Mouse (Mus musculus): ENCODE results near the gene Ube2k. TPM values are rescaled to one million over a fixed set of nuclear protein-coding genes. Genes with fewer than 3 reads are reported as not detected.
A peak's percentile ranks its signal among the peaks of the same experiment; 100 is the strongest.

The Ube2k gene
- polyA plus RNA-seq, 1 experiment from 2014 or later = 182 TPM

DNA sequence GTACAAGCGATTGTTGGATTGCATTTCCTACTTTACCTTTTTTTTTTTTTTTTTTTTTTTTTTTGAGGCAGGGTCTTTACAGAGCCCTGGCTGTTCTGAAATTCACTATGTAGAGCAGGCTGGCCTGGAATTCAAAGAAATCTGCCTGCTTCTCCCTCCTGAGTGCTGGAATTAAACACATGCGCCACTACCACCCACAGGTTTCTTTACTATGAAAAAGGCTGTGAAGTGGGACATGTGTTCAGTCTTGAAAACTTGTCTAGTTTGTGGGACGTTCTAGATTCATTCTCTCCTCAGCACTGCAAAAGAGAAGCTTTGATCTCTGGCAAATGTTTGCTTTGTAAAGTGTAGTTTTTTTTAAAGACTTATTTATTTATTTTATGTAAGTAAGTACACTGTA lies 4.9 kb downstream of the Ube2k start:
- WGBS = 92% methylated on average over 3 of the region's 3 CpGs
- Histone ChIP-seq H3K9me3 (no peaks in the 10 kb centered on the region), H3K27ac (no peak overlapping the region), H3K27me3 (ENCODE audit: insufficient read depth, poor library complexity, severe bottlenecking) (no peaks in the 10 kb centered on the region), H3K4me3 (no peak overlapping the region), H3K36me3 (peaks cover 33% of the 10 kb centered on the region), H3K4me1 (replicated peaks) (peaks cover 13% of the 10 kb centered on the region)
- no peak for DNase-seq (ENCODE audit: low spot score)

DNA sequence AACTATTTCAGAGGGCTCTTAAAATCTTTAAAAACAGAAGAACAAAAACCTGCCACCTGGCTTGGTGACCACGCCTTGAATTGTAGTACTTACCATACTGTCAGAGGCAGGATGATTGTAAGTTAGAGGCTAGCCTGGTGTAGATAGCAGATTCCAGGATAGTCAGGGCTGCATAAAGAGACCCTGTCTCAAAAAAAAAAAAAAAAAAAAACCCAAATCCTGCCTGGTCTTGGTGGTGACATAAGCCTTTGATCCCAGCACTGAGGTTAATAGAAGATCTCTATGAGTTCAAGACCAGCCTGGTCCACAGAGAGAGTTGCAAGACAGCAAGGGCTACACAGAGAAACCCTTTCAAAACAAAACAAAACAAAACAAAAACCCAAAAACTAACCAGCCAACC lies 6.5 kb downstream of the Ube2k start:
- peaks cover 37% of the 10 kb centered on the region for H3K36me3 ChIP-seq

DNA sequence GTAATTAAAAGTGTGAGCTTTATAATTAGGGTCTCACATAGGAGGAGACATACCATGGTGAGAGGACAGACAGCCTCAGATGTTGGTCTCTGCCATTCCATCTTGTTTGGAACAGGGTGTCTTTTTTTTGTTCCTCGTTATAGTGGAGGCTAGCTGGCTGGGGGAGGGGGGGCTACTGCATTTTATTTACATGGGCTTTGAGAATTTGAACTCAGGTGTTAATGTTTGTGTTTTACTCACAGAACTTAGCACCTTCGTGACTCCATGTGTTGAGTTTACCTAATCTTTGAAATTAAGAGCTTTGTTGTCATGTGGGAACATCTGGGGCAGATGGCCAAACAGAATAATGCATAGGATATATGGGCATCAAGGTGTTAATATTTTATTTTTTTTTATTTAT lies 7.6 kb downstream of the Ube2k start:
- Histone ChIP-seq H3K27ac (no peak overlapping the region), H3K9me3 (no peaks in the 10 kb centered on the region), H3K4me1 (replicated peaks) (0 out of 2 replicates have a peak, but pooled peaks cover 3% of the 10 kb centered on the region), H3K36me3 (peaks cover 43% of the 10 kb centered on the region), H3K27me3 (ENCODE audit: insufficient read depth, poor library complexity, severe bottlenecking) (no peaks in the 10 kb centered on the region), H3K4me3 (no peak overlapping the region)
- DNase-seq (ENCODE audit: low spot score) = no peak
- 93% methylated on average over 2 of the region's 2 CpGs for WGBS

More for the DNA sequence above, 6.5 kb downstream of the Ube2k start:
- DNase-seq (ENCODE audit: low spot score) = no peak
- H3K27me3 ChIP-seq (ENCODE audit: insufficient read depth, poor library complexity, severe bottlenecking) = no peaks in the 10 kb centered on the region
- H3K27ac ChIP-seq = no peak overlapping the region
- 88% methylated on average over 1 of the region's 1 CpGs for WGBS
- peaks cover 12% of the 10 kb centered on the region for H3K4me1 ChIP-seq (replicated peaks)
- no peaks in the 10 kb centered on the region for H3K9me3 ChIP-seq
- no peak overlapping the region for H3K4me3 ChIP-seq

DNA sequence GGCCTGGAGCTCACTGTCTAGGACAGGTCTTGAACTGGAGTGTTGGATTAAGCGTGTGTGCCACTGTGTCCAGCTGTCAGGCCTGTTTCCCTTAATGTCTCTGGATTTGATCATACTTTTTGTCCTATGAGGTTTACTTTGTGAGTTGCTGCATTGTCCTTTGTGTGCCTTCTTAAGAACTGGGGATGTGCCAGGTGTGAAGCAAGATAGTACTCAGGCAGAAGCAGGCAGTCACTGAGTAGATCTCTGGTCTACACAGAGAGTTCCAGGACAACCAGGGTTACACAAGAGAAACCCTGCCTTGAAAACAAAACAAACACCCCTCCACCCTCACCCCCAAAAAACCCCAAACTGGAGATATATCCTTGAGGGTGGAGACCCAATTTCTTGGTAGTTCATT lies 12.6 kb downstream of the Ube2k start:
- Histone ChIP-seq H3K36me3 (peaks cover 72% of the 10 kb centered on the region), H3K9me3 (no peaks in the 10 kb centered on the region), H3K27ac (no peak overlapping the region), H3K4me1 (replicated peaks) (no peaks in the 10 kb centered on the region), H3K27me3 (ENCODE audit: insufficient read depth, poor library complexity, severe bottlenecking) (no peaks in the 10 kb centered on the region), H3K4me3 (no peak overlapping the region)
- 96% methylated on average over 1 of the region's 1 CpGs for WGBS
- DNase-seq (ENCODE audit: low spot score) = no peak

DNA sequence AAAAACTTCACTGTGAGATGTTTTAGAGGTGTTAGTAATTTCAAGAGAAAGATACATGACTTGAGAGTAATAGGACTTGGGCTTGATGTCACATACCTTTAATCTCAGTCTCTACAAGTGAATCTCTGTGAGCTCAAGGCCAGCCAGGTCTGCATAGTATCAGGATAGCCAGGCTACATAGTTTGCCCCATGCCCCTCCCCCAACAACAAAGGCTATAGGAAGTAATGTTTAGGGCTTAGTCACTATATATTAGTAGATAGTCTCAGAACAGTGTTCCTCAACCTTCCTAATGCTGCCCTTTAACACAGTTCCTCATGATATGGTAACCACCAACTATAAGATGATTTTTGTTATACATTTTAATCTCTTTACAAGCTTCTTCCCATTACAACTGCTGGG lies 20.1 kb downstream of the Ube2k start:
- Histone ChIP-seq H3K27me3 (ENCODE audit: insufficient read depth, poor library complexity, severe bottlenecking) (no peaks in the 10 kb centered on the region), H3K4me3 (no peak overlapping the region), H3K9me3 (no peaks in the 10 kb centered on the region), H3K4me1 (replicated peaks) (peaks cover 8% of the 10 kb centered on the region), H3K36me3 (peaks cover 33% of the 10 kb centered on the region), H3K27ac (no peak overlapping the region)
- DNase-seq (ENCODE audit: low spot score) = no peak

DNA sequence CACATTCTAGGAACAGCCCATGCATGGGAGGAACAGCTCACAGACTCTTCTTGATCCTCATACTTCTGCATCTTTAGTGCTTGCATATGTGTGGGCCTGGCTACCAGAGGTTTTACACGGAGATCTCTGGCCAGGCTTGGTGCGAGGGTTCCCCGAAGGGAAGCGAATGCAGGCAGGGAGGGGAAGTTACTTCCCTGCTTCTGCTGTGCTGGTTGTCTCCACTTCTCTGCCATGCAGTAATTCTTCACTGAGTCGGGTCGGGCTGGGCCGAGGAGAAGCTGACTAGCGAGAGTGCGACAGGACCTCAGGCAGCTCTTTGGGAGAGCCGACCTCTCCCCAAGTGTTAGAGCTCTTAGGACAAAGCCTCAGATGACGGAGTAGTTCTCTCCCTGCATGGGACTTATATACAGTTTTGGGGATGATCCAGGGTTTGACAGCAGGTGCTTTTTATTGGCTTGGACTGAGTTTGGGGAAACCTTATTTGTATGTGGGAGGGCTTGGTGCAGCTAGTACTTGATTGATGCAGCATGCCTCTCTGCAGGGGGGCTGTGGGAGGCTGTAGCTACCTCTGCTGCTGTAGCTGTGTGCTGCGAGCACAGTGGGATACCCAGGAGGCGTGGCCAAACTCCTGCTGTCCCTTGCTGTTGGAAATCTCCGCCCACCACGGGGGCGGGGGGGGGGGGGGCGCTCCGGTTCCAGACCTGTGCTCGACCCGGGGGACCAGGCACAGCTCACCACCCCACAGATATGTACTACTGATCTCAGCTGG lies 24.3 kb downstream of the Ube2k start:
- Histone ChIP-seq H3K27ac (no peak overlapping the region), H3K9me3 (no peaks in the 10 kb centered on the region), H3K4me3 (no peak overlapping the region), H3K36me3 (peaks cover 7% of the 10 kb centered on the region), H3K27me3 (ENCODE audit: insufficient read depth, poor library complexity, severe bottlenecking) (no peaks in the 10 kb centered on the region), H3K4me1 (replicated peaks) (peaks cover 8% of the 10 kb centered on the region)
- WGBS = 22% methylated on average over 20 of the region's 20 CpGs
- peak; percentile 9 for DNase-seq (ENCODE audit: low spot score)

DNA sequence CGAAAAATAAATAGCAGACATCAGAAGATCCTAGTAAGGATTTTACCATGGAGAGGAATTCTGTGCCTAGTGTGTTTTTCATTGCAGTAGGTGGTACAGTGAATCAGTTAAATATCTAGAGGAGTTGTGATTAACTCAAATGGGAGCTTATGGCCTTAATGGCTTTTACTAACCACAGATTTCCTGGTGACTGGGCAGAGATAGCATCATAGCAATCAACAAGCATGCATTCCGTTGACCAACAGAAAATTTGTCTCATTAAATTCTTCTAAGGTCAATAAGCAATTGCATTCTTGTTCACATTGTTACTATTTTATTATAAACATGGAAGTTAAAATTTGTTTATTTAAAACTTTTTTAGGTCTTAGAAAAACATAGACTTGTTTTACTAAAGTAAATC lies 28.5 kb downstream of the Ube2k start:
- Histone ChIP-seq H3K4me1 (replicated peaks) (peaks cover 8% of the 10 kb centered on the region), H3K36me3 (peaks cover 29% of the 10 kb centered on the region), H3K27me3 (ENCODE audit: insufficient read depth, poor library complexity, severe bottlenecking) (no peaks in the 10 kb centered on the region), H3K27ac (no peak overlapping the region), H3K9me3 (no peaks in the 10 kb centered on the region), H3K4me3 (no peak overlapping the region)
- DNase-seq (ENCODE audit: low spot score) = no peak
- 91% methylated on average over 2 of the region's 2 CpGs for WGBS

DNA sequence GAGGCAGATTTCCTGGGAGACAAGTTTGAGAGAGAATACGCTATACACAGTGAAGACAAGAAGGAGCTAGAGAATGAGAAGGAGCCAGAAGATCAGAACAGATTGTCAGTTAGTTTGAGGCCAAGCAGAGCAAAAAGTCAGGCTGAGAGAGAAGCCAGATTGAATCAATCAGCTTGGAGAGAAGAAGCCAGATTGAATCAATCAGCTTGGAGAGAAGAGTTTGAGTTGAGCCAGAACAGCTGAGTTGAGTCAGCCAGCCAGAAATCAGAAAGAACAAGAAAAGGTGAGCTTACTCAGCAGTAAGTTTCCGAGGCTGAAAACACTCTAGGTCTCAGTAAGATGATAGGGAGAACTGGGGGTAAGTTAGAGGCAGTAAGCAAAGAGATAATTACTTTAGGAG lies 37.8 kb downstream of the Ube2k start:
- no peak for DNase-seq (ENCODE audit: low spot score)
- WGBS = 90% methylated on average over 2 of the region's 2 CpGs
- H3K9me3 ChIP-seq = no peaks in the 10 kb centered on the region
- no peak overlapping the region for H3K4me3 ChIP-seq
- peaks cover 42% of the 10 kb centered on the region for H3K36me3 ChIP-seq
- no peaks in the 10 kb centered on the region for H3K4me1 ChIP-seq (replicated peaks)
- H3K27me3 ChIP-seq (ENCODE audit: insufficient read depth, poor library complexity, severe bottlenecking) = no peaks in the 10 kb centered on the region
- H3K27ac ChIP-seq = no peak overlapping the region

DNA sequence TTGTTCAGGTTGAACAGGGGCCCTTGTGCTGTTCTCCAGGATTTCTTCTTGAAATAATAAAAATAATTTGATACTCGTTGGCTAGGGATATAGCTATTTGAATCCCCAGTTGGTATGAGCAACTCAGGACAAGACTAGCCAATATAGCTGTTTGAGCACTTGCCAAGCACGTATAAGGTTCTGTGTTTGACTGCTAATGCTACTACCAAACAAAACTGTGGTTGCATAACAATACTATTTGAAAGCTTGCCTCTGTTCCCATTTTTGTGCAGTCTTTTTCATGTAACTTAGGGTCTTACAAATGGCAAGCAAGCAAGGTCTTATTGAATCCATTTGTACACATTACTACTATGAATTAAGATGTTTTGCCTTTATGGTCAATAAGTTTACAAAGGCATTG lies 38.9 kb downstream of the Ube2k start:
- no peaks in the 10 kb centered on the region for H3K9me3 ChIP-seq
- no peak overlapping the region for H3K4me3 ChIP-seq
- H3K27ac ChIP-seq = no peak overlapping the region
- WGBS = 85% methylated on average over 2 of the region's 2 CpGs
- H3K36me3 ChIP-seq = peaks cover 40% of the 10 kb centered on the region
- no peaks in the 10 kb centered on the region for H3K27me3 ChIP-seq (ENCODE audit: insufficient read depth, poor library complexity, severe bottlenecking)
- no peaks in the 10 kb centered on the region for H3K4me1 ChIP-seq (replicated peaks)
- no peak for DNase-seq (ENCODE audit: low spot score)

DNA sequence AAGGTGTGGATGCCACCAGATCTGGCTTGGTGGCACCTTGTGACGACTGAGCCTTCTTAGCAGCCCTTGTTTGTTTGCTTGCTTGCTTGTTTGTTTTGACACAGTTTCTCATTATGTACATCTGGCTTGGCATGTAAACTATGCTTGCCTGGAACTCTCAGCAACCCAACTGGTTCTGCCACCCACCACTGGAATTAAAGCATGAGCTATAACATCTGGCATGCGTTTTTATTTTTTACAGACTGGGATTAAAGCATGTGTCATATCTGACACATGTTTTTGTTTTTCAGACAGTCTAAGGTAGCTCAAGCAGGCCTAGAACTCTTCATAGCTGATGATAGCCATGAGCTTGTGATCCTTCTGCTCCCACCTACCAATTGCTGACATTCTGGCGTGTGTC lies 41.5 kb downstream of the Ube2k start:
- H3K4me3 ChIP-seq = no peak overlapping the region
- no peaks in the 10 kb centered on the region for H3K27me3 ChIP-seq (ENCODE audit: insufficient read depth, poor library complexity, severe bottlenecking)
- no peaks in the 10 kb centered on the region for H3K9me3 ChIP-seq
- no peak for DNase-seq (ENCODE audit: low spot score)
- H3K4me1 ChIP-seq (replicated peaks) = no peaks in the 10 kb centered on the region
- WGBS = 86% methylated on average over 3 of the region's 3 CpGs
- H3K36me3 ChIP-seq = peaks cover 43% of the 10 kb centered on the region
- H3K27ac ChIP-seq = no peak overlapping the region

DNA sequence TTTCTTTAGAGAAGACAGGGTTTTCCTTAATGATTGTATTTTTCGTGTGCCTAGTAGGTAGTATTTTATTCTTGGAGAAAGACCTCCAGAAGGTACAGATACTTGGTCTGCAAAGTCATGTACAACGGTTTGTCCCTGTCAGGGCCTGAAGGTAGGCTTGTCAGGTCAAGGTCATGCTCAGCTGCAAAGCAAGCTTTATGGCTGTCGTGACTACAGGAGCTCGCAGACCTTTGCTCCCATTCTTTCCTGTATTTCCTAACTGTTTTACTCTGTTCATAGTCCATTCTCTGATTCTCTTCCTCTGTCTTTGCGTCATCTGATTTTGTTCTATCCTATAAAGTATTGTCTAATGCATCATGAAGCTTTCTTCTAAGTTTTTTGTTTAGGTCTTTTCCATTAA lies 49.3 kb downstream of the Ube2k start:
- 91% methylated on average over 5 of the region's 5 CpGs for WGBS

DNA sequence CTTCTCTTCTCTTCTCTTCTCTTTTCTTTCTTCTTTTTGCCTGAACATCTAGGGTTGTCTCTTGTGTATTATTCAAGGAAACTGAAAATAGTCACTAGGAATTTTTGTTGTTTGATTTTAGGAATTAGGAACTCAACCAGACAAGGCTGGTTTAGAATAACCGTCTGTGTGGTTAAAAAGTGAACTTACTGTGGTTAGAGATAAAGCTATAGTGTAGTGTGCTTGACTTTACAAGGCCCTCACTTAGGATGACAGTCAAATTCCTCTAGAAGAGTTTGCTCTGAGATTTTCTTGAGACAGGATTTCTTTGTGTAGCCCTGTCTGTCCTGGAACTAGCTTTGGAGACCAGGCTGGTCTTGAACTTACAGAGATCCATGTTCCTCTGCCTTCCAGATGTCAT lies 53.2 kb downstream of the Ube2k start:
- H3K27ac ChIP-seq = no peak overlapping the region
- H3K4me1 ChIP-seq (replicated peaks) = no peaks in the 10 kb centered on the region
- no peaks in the 10 kb centered on the region for H3K27me3 ChIP-seq (ENCODE audit: insufficient read depth, poor library complexity, severe bottlenecking)
- WGBS = 93% methylated on average over 1 of the region's 1 CpGs
- no peaks in the 10 kb centered on the region for H3K9me3 ChIP-seq
- H3K36me3 ChIP-seq = peaks cover 82% of the 10 kb centered on the region
- H3K4me3 ChIP-seq = no peak overlapping the region
- DNase-seq (ENCODE audit: low spot score) = no peak

More for the DNA sequence above, 49.3 kb downstream of the Ube2k start:
- no peaks in the 10 kb centered on the region for H3K27me3 ChIP-seq (ENCODE audit: insufficient read depth, poor library complexity, severe bottlenecking)
- no peak overlapping the region for H3K27ac ChIP-seq
- H3K36me3 ChIP-seq = peaks cover 78% of the 10 kb centered on the region
- no peak overlapping the region for H3K4me3 ChIP-seq
- H3K9me3 ChIP-seq = no peaks in the 10 kb centered on the region
- no peaks in the 10 kb centered on the region for H3K4me1 ChIP-seq (replicated peaks)
- DNase-seq (ENCODE audit: low spot score) = no peak

DNA sequence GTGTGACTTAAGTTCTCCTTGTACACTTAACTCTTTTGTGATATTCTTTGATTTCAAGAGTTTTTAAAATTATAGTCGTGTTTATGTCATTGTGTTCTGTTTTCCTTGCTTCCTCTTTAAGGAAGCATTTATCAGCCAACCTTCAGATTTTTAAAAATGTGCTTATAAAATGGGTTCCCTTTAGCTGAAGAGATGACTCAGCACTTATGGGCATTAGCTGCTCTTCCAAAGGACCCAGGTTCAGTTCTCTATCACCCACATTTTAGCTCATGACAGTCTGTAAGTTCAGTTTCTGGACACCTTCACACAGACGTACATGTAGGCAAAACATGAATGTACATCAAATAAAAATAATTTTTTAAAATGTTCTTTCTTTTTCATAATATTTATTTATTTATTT lies 55.4 kb downstream of the Ube2k start:
- Histone ChIP-seq H3K4me1 (replicated peaks) (no peaks in the 10 kb centered on the region), H3K27me3 (ENCODE audit: insufficient read depth, poor library complexity, severe bottlenecking) (no peaks in the 10 kb centered on the region), H3K4me3 (no peak overlapping the region), H3K27ac (no peak overlapping the region), H3K36me3 (peaks cover 85% of the 10 kb centered on the region), H3K9me3 (no peaks in the 10 kb centered on the region)
- 86% methylated on average over 2 of the region's 2 CpGs for WGBS
- DNase-seq (ENCODE audit: low spot score) = no peak

DNA sequence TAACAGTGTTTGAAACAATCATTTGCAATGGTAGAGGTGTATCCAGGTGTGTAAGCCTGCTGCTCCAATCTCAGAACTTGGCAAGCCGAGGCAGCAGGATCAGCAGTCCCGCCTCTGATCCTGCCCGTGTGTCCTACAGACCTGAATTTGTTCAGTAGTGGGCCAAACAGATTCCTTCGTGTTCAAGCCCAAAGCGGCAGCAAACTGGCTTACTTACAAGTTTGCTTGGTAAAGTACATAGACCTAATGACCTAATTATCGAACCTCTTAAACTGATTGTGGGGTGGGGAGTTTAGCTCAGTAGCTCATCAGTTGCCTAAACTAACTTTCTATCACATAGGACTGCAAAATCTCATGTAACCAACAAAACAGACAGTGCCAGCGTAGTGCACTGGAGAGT lies 62.6 kb downstream of the Ube2k start:
- Histone ChIP-seq H3K36me3 (peaks cover 66% of the 10 kb centered on the region), H3K9me3 (no peaks in the 10 kb centered on the region), H3K27me3 (ENCODE audit: insufficient read depth, poor library complexity, severe bottlenecking) (no peaks in the 10 kb centered on the region), H3K27ac (no peak overlapping the region), H3K4me3 (no peak overlapping the region), H3K4me1 (replicated peaks) (no peaks in the 10 kb centered on the region)
- no peak for DNase-seq (ENCODE audit: low spot score)
- WGBS = 94% methylated on average over 7 of the region's 7 CpGs
